30 mouse cellular contexts compared by ENCODE assay signal in the genomic region with DNA sequence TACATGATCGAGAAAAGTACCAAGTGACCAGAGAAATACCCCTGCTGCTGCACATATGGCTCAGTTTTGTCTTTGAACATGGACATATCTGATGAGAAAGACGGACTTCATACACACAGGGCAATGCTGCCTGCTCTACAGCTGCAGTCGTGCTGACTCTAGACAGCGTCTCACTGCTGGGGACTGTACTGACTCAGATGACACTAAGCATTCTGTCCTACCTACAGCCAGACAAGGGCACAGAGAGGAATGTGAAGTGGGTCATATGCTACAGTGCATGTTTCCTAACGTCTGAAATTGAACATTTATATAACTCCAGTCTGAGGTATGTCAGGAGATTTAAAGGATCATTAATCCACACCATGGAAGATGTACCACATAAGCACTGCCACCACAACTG. TPM values are rescaled to one million over a fixed set of nuclear protein-coding genes. Genes with fewer than 3 reads are reported as not detected.
DNase-seq lines count a peak whose midpoint lies in the region; ATAC-seq and TF ChIP-seq lines count a peak whose summit lies in the region.
"Had no signal": no experiment of that assay in that cellular context is flagged by ENCODE, and none has a peak within 500 bp of the region (broad histone marks: within the 10 kb centered on the region; RNA-seq: fewer than 3 reads in every experiment).

No protein-coding gene starts in this region.

- H3K79me2 ChIP-seq in heart, adult 2 months (replicated peaks; ENCODE audit: control insufficient read depth, insufficient read depth, low read length): no peaks in the 10 kb centered on the region

- TF ChIP-seq POLR2A in heart, adult 2 months (IDR thresholded peaks at IDR 0.05; ENCODE audit: insufficient read depth, low read depth, low read length): no peak

- H3K27ac ChIP-seq in heart, embryonic 13.5 days (replicated peaks): 0 out of 2 replicates have a peak overlapping the region, but pooled peaks have one; percentile 16
- H3K27ac ChIP-seq in heart, embryonic 15.5 days: peak overlapping the region; percentile 31
- no peak overlapping the region for H3K27ac ChIP-seq in heart, adult 2 months
- peak overlapping the region; percentile 39; the same call in 1 of the 2 replicates for H3K27ac ChIP-seq in heart, postnatal 0 days (ENCODE audit: low read depth)
- H3K27ac ChIP-seq: embryonic facial prominence, embryonic 13.5 days; embryonic facial prominence, embryonic 15.5 days; forebrain, embryonic 10.5 days; forebrain, embryonic 12.5 days had no signal

- WGBS in heart, embryonic 13.5 days: 53% methylated on average over 5 of the region's 5 CpGs
- WGBS in heart, embryonic 15.5 days: 58% methylated on average over 5 of the region's 5 CpGs
- WGBS in heart, adult 2 months: 75% methylated on average over 5 of the region's 5 CpGs
- WGBS in heart, postnatal 0 days: 49% methylated on average over 5 of the region's 5 CpGs

- H3K4me2 ChIP-seq in heart, embryonic 13.5 days: no peak overlapping the region
- H3K4me2 ChIP-seq in heart, embryonic 15.5 days: no peak overlapping the region
- H3K4me2 ChIP-seq in heart, postnatal 0 days (ENCODE audit: low read depth, low read length): no peak overlapping the region
- H3K4me2 ChIP-seq: embryonic facial prominence, embryonic 13.5 days; embryonic facial prominence, embryonic 15.5 days; forebrain, embryonic 12.5 days had no signal

- H3K4me1 ChIP-seq in heart, embryonic 13.5 days: no peaks in the 10 kb centered on the region
- peaks cover 3% of the 10 kb centered on the region; the same call in 1 of the 2 replicates for H3K4me1 ChIP-seq in heart, embryonic 15.5 days (replicated peaks)
- no peaks in the 10 kb centered on the region for H3K4me1 ChIP-seq in heart, adult 2 months (ENCODE audit: control insufficient read depth, insufficient read depth, low read length)
- H3K4me1 ChIP-seq in heart, postnatal 0 days (ENCODE audit: control insufficient read depth, insufficient read depth): no peaks in the 10 kb centered on the region
- H3K4me1 ChIP-seq: embryonic facial prominence, embryonic 13.5 days; embryonic facial prominence, embryonic 15.5 days; forebrain, embryonic 10.5 days; forebrain, embryonic 12.5 days had no signal

- H3K9ac ChIP-seq in heart, embryonic 13.5 days: no peak overlapping the region
- H3K9ac ChIP-seq in heart, embryonic 15.5 days: no peak overlapping the region
- H3K9ac ChIP-seq in heart, adult 2 months (ENCODE audit: low read depth, low read length): no peak overlapping the region
- no peak overlapping the region for H3K9ac ChIP-seq in heart, postnatal 0 days (replicated peaks; ENCODE audit: low read depth, low read length)
- H3K9ac ChIP-seq: embryonic facial prominence, embryonic 13.5 days; embryonic facial prominence, embryonic 15.5 days; forebrain, embryonic 12.5 days had no signal

- ATAC-seq in heart, embryonic 13.5 days (ENCODE audit: extremely low read depth, insufficient number of reproducible peaks, low FRiP score, low TSS enrichment): no peak
- peak; percentile 69; the same call in 1 of the 2 replicates for ATAC-seq in heart, embryonic 15.5 days (replicated peaks; ENCODE audit: insufficient number of reproducible peaks, insufficient read depth, low FRiP score, low read depth)
- ATAC-seq in heart, postnatal 0 days (ENCODE audit: insufficient read depth, low read depth): peak; percentile 87
- ATAC-seq: activated CD4-positive, CD25-positive, alpha-beta regulatory T cell, adult 4 months; CD4-positive, CD25-positive, alpha-beta regulatory T cell, adult 4 months; forebrain, embryonic 14.5 days; Patski had no signal

- DNase-seq in heart, adult 8-10 months (ENCODE audit: low spot score): no peak
- no peak for DNase-seq in heart, adult 2 months
- DNase-seq in heart, postnatal 0 days (ENCODE audit: low spot score): peak; percentile 16
- no peak for DNase-seq in heart, postnatal 14 days
- peak; percentile 4 for DNase-seq in brain, adult 2 months (ENCODE audit: low read depth, low spot score)
- DNase-seq: adrenal gland, adult 8-10 months; adrenal gland, postnatal 14 days; adrenal gland, postnatal 36 days; B cell, adult 2 months; cerebellum, adult 11 months; cerebellum, adult 18-20 months; cerebellum, adult 8-10 months; cerebellum, adult 9-11 months; cerebellum, postnatal 14 days; cerebellum, postnatal 36 days; embryo, embryonic 11 days had no signal

- no peak overlapping the region for H3K4me3 ChIP-seq in heart, embryonic 13.5 days
- no peak overlapping the region for H3K4me3 ChIP-seq in heart, embryonic 15.5 days
- no peak overlapping the region for H3K4me3 ChIP-seq in heart, adult 2 months
- no peak overlapping the region for H3K4me3 ChIP-seq in heart, postnatal 0 days (ENCODE audit: low read depth, low read length)
- H3K4me3 ChIP-seq: embryonic facial prominence, embryonic 13.5 days; embryonic facial prominence, embryonic 15.5 days; erythroblast, embryonic 14.5 days; forebrain, embryonic 10.5 days; forebrain, embryonic 12.5 days had no signal

- TF ChIP-seq CTCF in heart, adult 2 months (IDR thresholded peaks at IDR 0.05): no peak
- no peak for TF ChIP-seq CTCF in heart, postnatal 0 days (IDR thresholded peaks at IDR 0.05; ENCODE audit: low read depth)

- H3K9me3 ChIP-seq in heart, embryonic 13.5 days: no peaks in the 10 kb centered on the region
- H3K9me3 ChIP-seq in heart, embryonic 15.5 days (replicated peaks): no peaks in the 10 kb centered on the region
- no peaks in the 10 kb centered on the region for H3K9me3 ChIP-seq in heart, postnatal 0 days (replicated peaks; ENCODE audit: control insufficient read depth, low read length)
- H3K9me3 ChIP-seq: embryonic facial prominence, embryonic 13.5 days; embryonic facial prominence, embryonic 15.5 days; forebrain, embryonic 10.5 days; forebrain, embryonic 12.5 days; G1E had no signal

- H3K27me3 ChIP-seq in heart, embryonic 13.5 days (replicated peaks): no peaks in the 10 kb centered on the region
- H3K27me3 ChIP-seq in heart, embryonic 15.5 days: no peaks in the 10 kb centered on the region
- no peaks in the 10 kb centered on the region for H3K27me3 ChIP-seq in heart, adult 2 months (ENCODE audit: control insufficient read depth, insufficient read depth, low read length)
- no peaks in the 10 kb centered on the region for H3K27me3 ChIP-seq in heart, postnatal 0 days (ENCODE audit: control insufficient read depth, insufficient read depth, low read length)
- H3K27me3 ChIP-seq: CH12.LX; embryonic facial prominence, embryonic 13.5 days; embryonic facial prominence, embryonic 15.5 days; forebrain, embryonic 12.5 days; Patski had no signal

- no peak for TF ChIP-seq EP300 in heart, adult 2 months (IDR thresholded peaks at IDR 0.05; ENCODE audit: insufficient read depth, low read depth, low read length)
- no peak for TF ChIP-seq EP300 in heart, postnatal 0 days (IDR thresholded peaks at IDR 0.05; ENCODE audit: low read depth)

- intact Hi-C loops in heart, adult 2 months (cut with DNase I): no loop called here
- intact Hi-C loops in heart, postnatal 14 days (cut with DNase I): no loop called here

- peaks cover 53% of the 10 kb centered on the region for H3K36me3 ChIP-seq in heart, embryonic 13.5 days
- peaks cover 10% of the 10 kb centered on the region; the same call in 1 of the 2 replicates for H3K36me3 ChIP-seq in heart, embryonic 15.5 days
- H3K36me3 ChIP-seq in heart, adult 2 months (ENCODE audit: control insufficient read depth, insufficient read depth, low read length): no peaks in the 10 kb centered on the region; the same call in 1 of the 2 replicates
- peaks cover 37% of the 10 kb centered on the region for H3K36me3 ChIP-seq in heart, postnatal 0 days (replicated peaks; ENCODE audit: control insufficient read depth, insufficient read depth, low read length)

RNA-seq across cellular contexts. Expression of gene Corin, which starts 9.5 kb away (rescaled TPM):
- polyA plus RNA-seq in heart, embryonic 13.5 days (2015; fragmentation: Nextera tagmentation; extraction: Ambion mirVana): 21.7 and 24.1 TPM in 2 replicates
- 100 to 1,000 TPM; 126 to 177 (median 144) TPM for total RNA-seq in heart, adult 8-10 months (2022)
- polyA plus RNA-seq in heart, embryonic 15.5 days (2015; fragmentation: Nextera tagmentation; extraction: Ambion mirVana): 38.6 and 39.2 TPM in 2 replicates
- total RNA-seq in heart, adult 2 months (2021): 100 to 1,000 TPM; 121 to 173 TPM
- 42.3 and 96.3 TPM in 2 replicates for polyA plus RNA-seq in heart, adult 2 months (2012; rRNA removed)
- 64.5 and 102 TPM in 2 replicates for total RNA-seq in heart, postnatal 0 days (2014; rRNA removed; ENCODE audit: low replicate concordance)
- polyA plus RNA-seq in heart, postnatal 0 days (2015; fragmentation: Nextera tagmentation; extraction: Ambion mirVana): 36.1 and 36.8 TPM in 2 replicates
- total RNA-seq in heart, postnatal 14 days (2021): 100 to 1,000 TPM in 1 of 2 experiments, 10 to 100 TPM in 1; 99.7 to 132 TPM
- total RNA-seq: CH12.LX; common myeloid progenitor, adult 5-6 weeks had no signal
- polyA plus RNA-seq: erythroblast, embryonic 14.5 days; forebrain, embryonic 14.5 days; G1E had no signal

RNA-seq across cellular contexts. Expression of gene Nfxl1, which starts 45.7 kb away (rescaled TPM):
- 8.6 and 10.4 TPM in 2 replicates for polyA plus RNA-seq in heart, embryonic 13.5 days (2015; fragmentation: Nextera tagmentation; extraction: Ambion mirVana)
- 1 to 10 TPM; 3.2 to 6.6 (median 4.4) TPM for total RNA-seq in heart, adult 8-10 months (2022)
- 8.3 and 9.7 TPM in 2 replicates for polyA plus RNA-seq in heart, embryonic 15.5 days (2015; fragmentation: Nextera tagmentation; extraction: Ambion mirVana)
- total RNA-seq in heart, adult 2 months (2021): 1 to 10 TPM; 5.8 to 6.2 TPM
- polyA plus RNA-seq in heart, adult 2 months (2012; rRNA removed): 2.6 and 4.7 TPM in 2 replicates
- total RNA-seq in heart, postnatal 0 days (2014; rRNA removed; ENCODE audit: low replicate concordance): 6.3 and 8.4 TPM in 2 replicates
- 4.3 and 4.9 TPM in 2 replicates for polyA plus RNA-seq in heart, postnatal 0 days (2015; fragmentation: Nextera tagmentation; extraction: Ambion mirVana)
- total RNA-seq in heart, postnatal 14 days (2021): 1 to 10 TPM; 6.0 to 6.7 TPM

Comparison
In these comparisons a context has a peak if more than half of its experiments do, and no peak if none do; other contexts are left out.
1. DNase-seq: peak in heart, postnatal 0 days (single experiment) and brain, adult 2 months (single experiment); none in heart, adult 8-10 months (single experiment), heart, adult 2 months (0 of 2) and heart, postnatal 14 days (0 of 2).